Mouse (Mus musculus): ENCODE data around the gene Noc3l.

Noc3l gene

GRCm38 (mm10) chr19:38818766-38819426 is at the start of gene Noc3l:
Noc3l (minus strand) TSS chr19:38819237.
- in situ Hi-C loops (cut with MboI, MseI), result loop anchor here (10.0 kb wide), 1 partner anchor 116 kb away; the partner anchor contains the start of gene Hells

GRCm38 (mm10) chr19:38862523-38862922 is 43.5 kb upstream of the Noc3l start:
- in situ Hi-C loops (cut with MboI, MseI), result no loop called here

- in situ Hi-C loops (cut with MboI, MseI), result no loop called here
Observed at GRCm38 (mm10) chr19:38858224-38858623, 39.2 kb upstream of the Noc3l start.

GRCm38 (mm10) chr19:38846373-38846772 is 27.3 kb upstream of the Noc3l start:
- in situ Hi-C loops (cut with MboI, MseI), result no loop called here

GRCm38 (mm10) chr19:38844817-38845216 is 25.8 kb upstream of the Noc3l start:
- in situ Hi-C loops (cut with MboI, MseI), result no loop called here

- in situ Hi-C loops (cut with MboI, MseI), result no loop called here
Observed at GRCm38 (mm10) chr19:38837171-38837641, 18.2 kb upstream of the Noc3l start.

GRCm38 (mm10) chr19:38836438-38837170 is 17.6 kb upstream of the Noc3l start, which contains the start of gene Tbc1d12:
Tbc1d12 (plus strand) TSS chr19:38836579.
- in situ Hi-C loops (cut with MboI, MseI), result no loop called here

- in situ Hi-C loops (cut with MboI, MseI), result no loop called here
Observed at GRCm38 (mm10) chr19:38836084-38836437, 17.0 kb upstream of the Noc3l start.

- in situ Hi-C loops (cut with MboI, MseI), result no loop called here
Observed at GRCm38 (mm10) chr19:38833224-38833623, 14.2 kb upstream of the Noc3l start.

GRCm38 (mm10) chr19:38820186-38820804 is 1.3 kb upstream of the Noc3l start:
- in situ Hi-C loops (cut with MboI, MseI), result no loop called here

- in situ Hi-C loops (cut with MboI, MseI), result loop anchor here (10.0 kb wide), 1 partner anchor 115 kb away; the partner anchor contains the start of gene Hells
Observed at GRCm38 (mm10) chr19:38819427-38819802, 378 bp upstream of the Noc3l start.

GRCm38 (mm10) chr19:38818191-38818590 is 846 bp downstream of the Noc3l start:
- in situ Hi-C loops (cut with MboI, MseI), result loop anchor here (10.0 kb wide), 1 partner anchor 117 kb away; the partner anchor contains the start of gene Hells

- in situ Hi-C loops (cut with MboI, MseI), result no loop called here
Observed at GRCm38 (mm10) chr19:38798801-38799200, 20.2 kb downstream of the Noc3l start.

GRCm38 (mm10) chr19:38798291-38798690 is 20.7 kb downstream of the Noc3l start:
- in situ Hi-C loops (cut with MboI, MseI), result no loop called here

- in situ Hi-C loops (cut with MboI, MseI), result no loop called here
Observed at GRCm38 (mm10) chr19:38796546-38796945, 22.5 kb downstream of the Noc3l start.

GRCm38 (mm10) chr19:38793563-38794045 is 25.4 kb downstream of the Noc3l start:
- in situ Hi-C loops (cut with MboI, MseI), result no loop called here

GRCm38 (mm10) chr19:38787756-38788155 is 31.3 kb downstream of the Noc3l start:
- in situ Hi-C loops (cut with MboI, MseI), result no loop called here

GRCm38 (mm10) chr19:38783542-38783941 is 35.5 kb downstream of the Noc3l start:
- in situ Hi-C loops (cut with MboI, MseI), result no loop called here

GRCm38 (mm10) chr19:38778805-38779204 is 40.2 kb downstream of the Noc3l start:
- in situ Hi-C loops (cut with MboI, MseI), result no loop called here

- in situ Hi-C loops (cut with MboI, MseI), result no loop called here
Observed at GRCm38 (mm10) chr19:38775548-38775947, 43.5 kb downstream of the Noc3l start.

- in situ Hi-C loops (cut with MboI, MseI), result no loop called here
Observed at GRCm38 (mm10) chr19:38766306-38766705, 52.7 kb downstream of the Noc3l start.

GRCm38 (mm10) chr19:38760441-38760840 is 58.6 kb downstream of the Noc3l start:
- in situ Hi-C loops (cut with MboI, MseI), result no loop called here

Measured in T-helper 2 cell (primary cell).